Mouse (Mus musculus): ENCODE data around the gene Zfp956. TPM values are rescaled to one million over a fixed set of nuclear protein-coding genes. Genes with fewer than 3 reads are reported as not detected.

Zfp956 gene
- 10 to 100 TPM; 17.9 to 25.6 (median 22.3) TPM for total RNA-seq (2022)

GRCm38 (mm10) chr6:47953191-47953726, at the start of gene Zfp956:
Gene Zfp956, plus strand, starts transcription at chr6:47953390.
- peak; percentile 92 to 93 for DNase-seq (ENCODE audit: low spot score in 2 of 2)

GRCm38 (mm10) chr6:47903587-47903986, 49.6 kb upstream of the Zfp956 start:
- no peak for DNase-seq (ENCODE audit: low spot score in 2 of 2)

GRCm38 (mm10) chr6:47904361-47904760, 48.8 kb upstream of the Zfp956 start:
- no peak for DNase-seq (ENCODE audit: low spot score in 2 of 2)

GRCm38 (mm10) chr6:47904917-47905695, 48.1 kb upstream of the Zfp956 start:
- DNase-seq (ENCODE audit: low spot score in 2 of 2), result no peak

GRCm38 (mm10) chr6:47906326-47906725, 46.9 kb upstream of the Zfp956 start:
- no peak for DNase-seq (ENCODE audit: low spot score in 2 of 2)

- no peak for DNase-seq (ENCODE audit: low spot score in 2 of 2)
These were observed 44.2 kb upstream of the Zfp956 start for GRCm38 (mm10) chr6:47909007-47909406.

- DNase-seq (ENCODE audit: low spot score in 2 of 2), result no peak
These were observed 41.5 kb upstream of the Zfp956 start for GRCm38 (mm10) chr6:47911650-47912049.

GRCm38 (mm10) chr6:47912991-47913390, 40.2 kb upstream of the Zfp956 start:
- no peak for DNase-seq (ENCODE audit: low spot score in 2 of 2)

GRCm38 (mm10) chr6:47917051-47917450, 36.1 kb upstream of the Zfp956 start:
- no peak for DNase-seq (ENCODE audit: low spot score in 2 of 2)

GRCm38 (mm10) chr6:47918768-47919274, 34.4 kb upstream of the Zfp956 start:
- DNase-seq (ENCODE audit: low spot score in 2 of 2), result no peak

- no peak for DNase-seq (ENCODE audit: low spot score in 2 of 2)
These were observed 33.3 kb upstream of the Zfp956 start for GRCm38 (mm10) chr6:47919646-47920446.

- peak; percentile 82 to 86 for DNase-seq (ENCODE audit: low spot score in 2 of 2)
These were observed 32.5 kb upstream of the Zfp956 start, which contains the start of gene Zfp212 for GRCm38 (mm10) chr6:47920447-47921340. Gene Zfp212, plus strand, starts transcription at chr6:47920476.

GRCm38 (mm10) chr6:47942461-47942860, 10.7 kb upstream of the Zfp956 start:
- DNase-seq (ENCODE audit: low spot score in 2 of 2), result no peak

- peak in 1 of 2 experiments; percentile 37 for DNase-seq (ENCODE audit: low spot score in 2 of 2)
These were observed 10.0 kb upstream of the Zfp956 start for GRCm38 (mm10) chr6:47943021-47943691.

- DNase-seq (ENCODE audit: low spot score in 2 of 2), result no peak
These were observed 9.5 kb upstream of the Zfp956 start for GRCm38 (mm10) chr6:47943721-47944120.

GRCm38 (mm10) chr6:47947388-47947787, 5.8 kb upstream of the Zfp956 start:
- no peak for DNase-seq (ENCODE audit: low spot score in 2 of 2)

- no peak for DNase-seq (ENCODE audit: low spot score in 2 of 2)
These were observed 1.2 kb downstream of the Zfp956 start for GRCm38 (mm10) chr6:47954425-47954824.

GRCm38 (mm10) chr6:47957816-47958215, 4.6 kb downstream of the Zfp956 start:
- no peak for DNase-seq (ENCODE audit: low spot score in 2 of 2)

GRCm38 (mm10) chr6:47960685-47961421, 7.7 kb downstream of the Zfp956 start:
- DNase-seq (ENCODE audit: low spot score in 2 of 2), result no peak

GRCm38 (mm10) chr6:47963051-47963450, 9.9 kb downstream of the Zfp956 start:
- DNase-seq (ENCODE audit: low spot score in 2 of 2), result peak; percentile 28 to 40

Data from layer of hippocampus, adult 8-10 months (tissue).